In genomic region chr4:117409144-117410048, GRCm38 (mm10) we compare ENCODE assay signal across 9 mouse cellular contexts.
A peak's percentile ranks its signal among the peaks of the same experiment; 100 is the strongest.
DNase-seq lines count a peak whose midpoint lies in the region; ATAC-seq and TF ChIP-seq lines count a peak whose summit lies in the region.
"Had no signal": no experiment of that assay in that cellular context is flagged by ENCODE, and none has a peak within 500 bp of the region (broad histone marks: within the 10 kb centered on the region; RNA-seq: fewer than 3 reads in every experiment).

No protein-coding gene starts in this region.

- no peak overlapping the region for H3K27ac ChIP-seq in neural tube, embryonic 15.5 days (replicated peaks)
- no peak overlapping the region for H3K27ac ChIP-seq in forebrain, embryonic 14.5 days (ENCODE audit: low read depth, low read length)
- no peak overlapping the region for H3K27ac ChIP-seq in thymus, adult 2 months (ENCODE audit: control insufficient read depth, insufficient read depth, low read length)

- no peak for ATAC-seq in neural tube, embryonic 15.5 days (ENCODE audit: low FRiP score)
- ATAC-seq in forebrain, embryonic 14.5 days, result peak; percentile 38

- H3K9ac ChIP-seq in neural tube, embryonic 15.5 days (replicated peaks), result no peak overlapping the region
- H3K9ac ChIP-seq in forebrain, embryonic 14.5 days (ENCODE audit: low read length), result no peak overlapping the region

- H3K4me2 ChIP-seq in neural tube, embryonic 15.5 days, result no peak overlapping the region
- H3K4me2 ChIP-seq in forebrain, embryonic 14.5 days (ENCODE audit: low read length), result no peak overlapping the region

- TF ChIP-seq POLR2A in thymus, adult 2 months (IDR thresholded peaks at IDR 0.05; ENCODE audit: control insufficient read depth, extremely low read depth, insufficient read depth, low read length, poor library complexity), result no peak

- DNase-seq in neural tube, embryonic 10.5 days (ENCODE audit: extremely low spot score, low spot score), result peak; percentile 61
- DNase-seq in forebrain, embryonic 14.5 days (ENCODE audit: low spot score), result no peak
- DNase-seq in left cerebral cortex, postnatal 4 days, result peak; percentile 29
- peak; percentile 71 for DNase-seq in retina, embryonic 14.5 days (ENCODE audit: low spot score)
- no peak for DNase-seq in adrenal gland, postnatal 10 days
- DNase-seq in thymus, adult 2 months, result no peak
- no peak for DNase-seq in frontal cortex, postnatal 36 days (ENCODE audit: low spot score in 2 of 2)
- DNase-seq: lung, adult 18-20 months had no signal

- 22% methylated on average over 14 of the region's 14 CpGs for WGBS in neural tube, embryonic 15.5 days
- 28% methylated on average over 12 of the region's 14 CpGs for WGBS in forebrain, embryonic 14.5 days
- WGBS in thymus, adult 2 months, result 92% methylated on average over 14 of the region's 14 CpGs

- H3K4me3 ChIP-seq in neural tube, embryonic 15.5 days (replicated peaks), result no peak overlapping the region
- no peak overlapping the region for H3K4me3 ChIP-seq in forebrain, embryonic 14.5 days (ENCODE audit: low read depth, low read length)
- H3K4me3 ChIP-seq in thymus, adult 2 months (ENCODE audit: control insufficient read depth, insufficient read depth, low read length), result no peak overlapping the region

- peaks cover 18% of the 10 kb centered on the region for H3K4me1 ChIP-seq in neural tube, embryonic 15.5 days
- peaks cover 28% of the 10 kb centered on the region for H3K4me1 ChIP-seq in forebrain, embryonic 14.5 days (ENCODE audit: control insufficient read depth, insufficient read depth, low read length)
- H3K4me1 ChIP-seq in thymus, adult 2 months (replicated peaks; ENCODE audit: control insufficient read depth, insufficient read depth, low read length), result no peaks in the 10 kb centered on the region

- H3K27me3 ChIP-seq in neural tube, embryonic 15.5 days (replicated peaks), result peaks cover 94% of the 10 kb centered on the region
- no peaks in the 10 kb centered on the region for H3K27me3 ChIP-seq in forebrain, embryonic 14.5 days (replicated peaks; ENCODE audit: control insufficient read depth, insufficient read depth, low read length)
- no peaks in the 10 kb centered on the region for H3K27me3 ChIP-seq in thymus, adult 2 months (ENCODE audit: control insufficient read depth, insufficient read depth, low read length)

- TF ChIP-seq CTCF in thymus, adult 2 months (IDR thresholded peaks at IDR 0.05; ENCODE audit: borderline replicate concordance, control insufficient read depth, extremely low read depth, insufficient read depth, low read length, poor library complexity), result no peak

- no peaks in the 10 kb centered on the region for H3K36me3 ChIP-seq in neural tube, embryonic 15.5 days
- H3K36me3 ChIP-seq in forebrain, embryonic 14.5 days (ENCODE audit: control insufficient read depth, insufficient read depth, low read length), result no peaks in the 10 kb centered on the region
- H3K36me3 ChIP-seq in thymus, adult 2 months (ENCODE audit: control insufficient read depth, insufficient read depth, low read length), result no peaks in the 10 kb centered on the region

- no peaks in the 10 kb centered on the region for H3K9me3 ChIP-seq in neural tube, embryonic 15.5 days (replicated peaks)
- no peaks in the 10 kb centered on the region for H3K9me3 ChIP-seq in forebrain, embryonic 14.5 days (replicated peaks; ENCODE audit: control insufficient read depth, low read length)

- intact Hi-C loops in left cerebral cortex, postnatal 4 days (cut with DNase I), result no loop called here

Comparison
In these comparisons a context has a peak if more than half of its experiments do, and no peak if none do; other contexts are left out.
1. DNase-seq: peak in neural tube, embryonic 10.5 days (single experiment), left cerebral cortex, postnatal 4 days (single experiment) and retina, embryonic 14.5 days (single experiment); none in forebrain, embryonic 14.5 days (single experiment), adrenal gland, postnatal 10 days (single experiment), thymus, adult 2 months (single experiment) and frontal cortex, postnatal 36 days (0 of 2).